Mouse (Mus musculus): Measurements from ENCODE around the gene Dhx8. TPM values are rescaled to one million over a fixed set of nuclear protein-coding genes. Genes with fewer than 3 reads are reported as not detected.

Gene Dhx8
- polyA plus RNA-seq, 1 experiment from 2014 or later = 20.4 TPM

GRCm38 (mm10) chr11:101759530-101759929, 26.8 kb downstream of the Dhx8 start:
- Histone ChIP-seq H3K36me3 (ENCODE audit: insufficient read depth, low read length) (peaks cover 62% of the 10 kb centered on the region), H3K4me2 (ENCODE audit: low read length) (no peak overlapping the region), H3K9ac (ENCODE audit: low read depth, low read length) (no peak overlapping the region), H3K4me3 (replicated peaks; ENCODE audit: low read depth, low read length) (no peak overlapping the region), H3K4me1 (replicated peaks; ENCODE audit: insufficient read depth, low read length) (no peaks in the 10 kb centered on the region), H3K9me3 (replicated peaks; ENCODE audit: low read length) (no peaks in the 10 kb centered on the region), H3K27ac (no peak overlapping the region), H3K27me3 (ENCODE audit: insufficient read depth, low read length) (no peaks in the 10 kb centered on the region)
- no peak for ATAC-seq (replicated peaks; ENCODE audit: low FRiP score, low read depth)
- DNase-seq (ENCODE audit: low spot score) = no peak
- WGBS = 97% methylated on average over 3 of the region's 3 CpGs
- TF ChIP-seq CTCF (IDR thresholded peaks at IDR 0.05; ENCODE audit: low read depth) = no peak

GRCm38 (mm10) chr11:101763723-101764122, 31.0 kb downstream of the Dhx8 start:
- Histone ChIP-seq H3K27me3 (ENCODE audit: insufficient read depth, low read length) (no peaks in the 10 kb centered on the region), H3K4me2 (ENCODE audit: low read length) (no peak overlapping the region), H3K4me3 (replicated peaks; ENCODE audit: low read depth, low read length) (no peak overlapping the region), H3K9ac (ENCODE audit: low read depth, low read length) (no peak overlapping the region), H3K4me1 (replicated peaks; ENCODE audit: insufficient read depth, low read length) (no peaks in the 10 kb centered on the region), H3K9me3 (replicated peaks; ENCODE audit: low read length) (no peaks in the 10 kb centered on the region), H3K36me3 (ENCODE audit: insufficient read depth, low read length) (peaks cover 59% of the 10 kb centered on the region), H3K27ac (no peak overlapping the region)
- peak; percentile 88 for TF ChIP-seq CTCF (IDR thresholded peaks at IDR 0.05; ENCODE audit: low read depth)
- 39% methylated on average over 7 of the region's 7 CpGs for whole genome bisulfite sequencing
- ATAC-seq (replicated peaks; ENCODE audit: low FRiP score, low read depth) (no peak), DNase-seq (ENCODE audit: low spot score) (peak; percentile 88)

- TF ChIP-seq CTCF (IDR thresholded peaks at IDR 0.05; ENCODE audit: low read depth) = no peak
- Histone ChIP-seq H3K9me3 (replicated peaks; ENCODE audit: low read length) (no peaks in the 10 kb centered on the region), H3K4me1 (replicated peaks; ENCODE audit: insufficient read depth, low read length) (no peaks in the 10 kb centered on the region), H3K4me3 (replicated peaks; ENCODE audit: low read depth, low read length) (no peak overlapping the region), H3K4me2 (ENCODE audit: low read length) (no peak overlapping the region), H3K27me3 (ENCODE audit: insufficient read depth, low read length) (no peaks in the 10 kb centered on the region), H3K27ac (no peak overlapping the region), H3K36me3 (ENCODE audit: insufficient read depth, low read length) (peaks cover 51% of the 10 kb centered on the region), H3K9ac (ENCODE audit: low read depth, low read length) (no peak overlapping the region)
- 84% methylated on average over 8 of the region's 8 CpGs for WGBS
- DNase-seq (ENCODE audit: low spot score) = no peak
- ATAC-seq (replicated peaks; ENCODE audit: low FRiP score, low read depth) = no peak
These were observed 31.8 kb downstream of the Dhx8 start for GRCm38 (mm10) chr11:101764546-101764945.

- ATAC-seq (replicated peaks; ENCODE audit: low FRiP score, low read depth) (no peak), DNase-seq (ENCODE audit: low spot score) (no peak)
- Histone ChIP-seq H3K27me3 (ENCODE audit: insufficient read depth, low read length) (no peaks in the 10 kb centered on the region), H3K4me3 (replicated peaks; ENCODE audit: low read depth, low read length) (no peak overlapping the region), H3K27ac (no peak overlapping the region), H3K9me3 (replicated peaks; ENCODE audit: low read length) (no peaks in the 10 kb centered on the region), H3K4me1 (replicated peaks; ENCODE audit: insufficient read depth, low read length) (no peaks in the 10 kb centered on the region; the same call in 1 of the 2 replicates), H3K36me3 (ENCODE audit: insufficient read depth, low read length) (peaks cover 38% of the 10 kb centered on the region), H3K4me2 (ENCODE audit: low read length) (no peak overlapping the region), H3K9ac (ENCODE audit: low read depth, low read length) (no peak overlapping the region)
- 63% methylated on average over 5 of the region's 5 CpGs for WGBS
- no peak for TF ChIP-seq CTCF (IDR thresholded peaks at IDR 0.05; ENCODE audit: low read depth)
These were observed 34.6 kb downstream of the Dhx8 start for GRCm38 (mm10) chr11:101767326-101767725.

GRCm38 (mm10) chr11:101768721-101769120, 36.0 kb downstream of the Dhx8 start:
- H3K27ac ChIP-seq = no peak overlapping the region
- no peak for TF ChIP-seq CTCF (IDR thresholded peaks at IDR 0.05; ENCODE audit: low read depth)
- ATAC-seq (replicated peaks; ENCODE audit: low FRiP score, low read depth) = no peak
- WGBS = 90% methylated on average over 6 of the region's 6 CpGs
- H3K9ac ChIP-seq (ENCODE audit: low read depth, low read length) = no peak overlapping the region
- 0 out of 2 replicates have a peak, but pooled peaks cover 2% of the 10 kb centered on the region for H3K27me3 ChIP-seq (ENCODE audit: insufficient read depth, low read length)
- H3K36me3 ChIP-seq (ENCODE audit: insufficient read depth, low read length) = peaks cover 36% of the 10 kb centered on the region
- no peaks in the 10 kb centered on the region for H3K9me3 ChIP-seq (replicated peaks; ENCODE audit: low read length)
- no peak overlapping the region for H3K4me2 ChIP-seq (ENCODE audit: low read length)
- no peaks in the 10 kb centered on the region; the same call in 1 of the 2 replicates for H3K4me1 ChIP-seq (replicated peaks; ENCODE audit: insufficient read depth, low read length)
- no peak overlapping the region for H3K4me3 ChIP-seq (replicated peaks; ENCODE audit: low read depth, low read length)
- no peak for DNase-seq (ENCODE audit: low spot score)

GRCm38 (mm10) chr11:101770266-101770665, 37.5 kb downstream of the Dhx8 start:
- Histone ChIP-seq H3K4me2 (ENCODE audit: low read length) (no peak overlapping the region), H3K27ac (no peak overlapping the region), H3K27me3 (ENCODE audit: insufficient read depth, low read length) (0 out of 2 replicates have a peak, but pooled peaks cover 6% of the 10 kb centered on the region), H3K4me3 (replicated peaks; ENCODE audit: low read depth, low read length) (no peak overlapping the region), H3K4me1 (replicated peaks; ENCODE audit: insufficient read depth, low read length) (no peaks in the 10 kb centered on the region; the same call in 1 of the 2 replicates), H3K9ac (ENCODE audit: low read depth, low read length) (no peak overlapping the region), H3K36me3 (ENCODE audit: insufficient read depth, low read length) (peaks cover 23% of the 10 kb centered on the region), H3K9me3 (replicated peaks; ENCODE audit: low read length) (no peaks in the 10 kb centered on the region)
- ATAC-seq (replicated peaks; ENCODE audit: low FRiP score, low read depth) (no peak), DNase-seq (ENCODE audit: low spot score) (no peak)
- TF ChIP-seq CTCF (IDR thresholded peaks at IDR 0.05; ENCODE audit: low read depth) = no peak
- WGBS = 96% methylated on average over 12 of the region's 12 CpGs

- Histone ChIP-seq H3K4me2 (ENCODE audit: low read length) (peak overlapping the region; percentile 63), H3K27me3 (ENCODE audit: insufficient read depth, low read length) (0 out of 2 replicates have a peak, but pooled peaks cover 6% of the 10 kb centered on the region), H3K9ac (ENCODE audit: low read depth, low read length) (no peak overlapping the region), H3K4me1 (replicated peaks; ENCODE audit: insufficient read depth, low read length) (no peaks in the 10 kb centered on the region; the same call in 1 of the 2 replicates), H3K4me3 (replicated peaks; ENCODE audit: low read depth, low read length) (peak overlapping the region; percentile 32; the same call in 1 of the 2 replicates), H3K36me3 (ENCODE audit: insufficient read depth, low read length) (peaks cover 11% of the 10 kb centered on the region), H3K27ac (peak overlapping the region; percentile 66), H3K9me3 (replicated peaks; ENCODE audit: low read length) (no peaks in the 10 kb centered on the region)
- 3% methylated on average over 5 of the region's 5 CpGs for WGBS
- ATAC-seq (replicated peaks; ENCODE audit: low FRiP score, low read depth) = peak; percentile 23; the same call in 1 of the 2 replicates
- TF ChIP-seq CTCF (IDR thresholded peaks at IDR 0.05; ENCODE audit: low read depth) = no peak
- peak; percentile 48 for DNase-seq (ENCODE audit: low spot score)
These were observed 39.3 kb downstream of the Dhx8 start for GRCm38 (mm10) chr11:101772027-101772426.
